Mouse (Mus musculus) myocyte (in vitro differentiated cells): ENCODE data around the gene Adam33. TPM values are rescaled to one million over a fixed set of nuclear protein-coding genes. Genes with fewer than 3 reads are reported as not detected.

Experiments
- H3K27me3 ChIP-seq: one replicate; pipeline ENCODE4 v1.6.1; 2011; ENCODE audit not compliant: control insufficient read depth, insufficient read depth, insufficient read length
- H3K36me3 ChIP-seq: one replicate; pipeline ENCODE4 v1.6.1; 2011; ENCODE audit not compliant: control insufficient read depth, insufficient read depth
- H3K4me2 ChIP-seq: one replicate; pipeline ENCODE4 v1.6.1; 2011; ENCODE audit warnings: low read depth, control low read depth
- H3K4me3 ChIP-seq: one replicate; pipeline ENCODE4 v1.5.1; 2011; ENCODE audit warnings: mild to moderate bottlenecking, control low read depth, moderate library complexity
- H3K79me2 ChIP-seq: one replicate; pipeline ENCODE4 v1.6.1; 2011; ENCODE audit not compliant: control insufficient read depth, insufficient read depth
- H3ac ChIP-seq: one replicate; pipeline ENCODE4 v1.6.1; 2011; ENCODE audit not compliant: control insufficient read depth, insufficient read length
- CEBPB ChIP-seq: IDR thresholded peaks from 2 replicates; pipeline ENCODE4 v1.6.1; 2011; ENCODE audit warnings: mild to moderate bottlenecking, moderate library complexity; ENCODE audit not compliant: poor library complexity, insufficient read depth, severe bottlenecking
- E2F4 ChIP-seq: IDR thresholded peaks from one replicate; pipeline ENCODE4 v1.6.1; 2011; ENCODE audit warnings: mild to moderate bottlenecking, control low read depth, moderate library complexity; ENCODE audit not compliant: insufficient read depth
- MAX ChIP-seq: IDR thresholded peaks from one replicate; pipeline ENCODE4 v1.6.1; 2011; ENCODE audit warnings: low read depth, mild to moderate bottlenecking, control low read depth
- MYOD1 ChIP-seq, 3 experiments: IDR thresholded peaks; one replicate each; pipeline ENCODE4 v1.6.1; 2011; ENCODE audit warnings: control low read depth in 2 of 3, low read depth in 2 of 3, mild to moderate bottlenecking in 2 of 3, moderate library complexity in 1 of 3; ENCODE audit not compliant: insufficient read length in 2 of 3, control insufficient read depth in 1 of 3
- MYOG ChIP-seq, 3 experiments: IDR thresholded peaks; one replicate each; pipeline ENCODE4 v1.6.1; 2011; ENCODE audit warnings: control low read depth in 2 of 3, low read depth in 2 of 3, mild to moderate bottlenecking in 2 of 3; ENCODE audit not compliant: insufficient read length in 2 of 3, control insufficient read depth in 1 of 3, insufficient read depth in 1 of 3
- POLR2A ChIP-seq: IDR thresholded peaks from one replicate; pipeline ENCODE4 v1.6.1; 2011; ENCODE audit warnings: low read depth, mild to moderate bottlenecking, control low read depth, moderate library complexity; ENCODE audit not compliant: insufficient read length
- POLR2AphosphoS2 ChIP-seq: IDR thresholded peaks from one replicate; pipeline ENCODE4 v1.6.1; 2011; ENCODE audit warnings: low read depth, control low read depth; ENCODE audit not compliant: insufficient read length
- REST ChIP-seq: IDR thresholded peaks from one replicate; pipeline ENCODE4 v1.6.1; 2011; ENCODE audit warnings: mild to moderate bottlenecking, control low read depth, moderate library complexity; ENCODE audit not compliant: insufficient read depth, insufficient read length
- SRF ChIP-seq: IDR thresholded peaks from one replicate; pipeline ENCODE4 v1.6.1; 2011; ENCODE audit warnings: low read depth; ENCODE audit not compliant: control insufficient read depth, insufficient read length
- TCF12 ChIP-seq: IDR thresholded peaks from one replicate; pipeline ENCODE4 v1.6.1; 2011; ENCODE audit warnings: mild to moderate bottlenecking, control low read depth; ENCODE audit not compliant: poor library complexity, insufficient read depth, severe bottlenecking
- TCF3 ChIP-seq: IDR thresholded peaks from one replicate; pipeline ENCODE4 v1.6.1; 2011; ENCODE audit warnings: low read depth, control low read depth; ENCODE audit not compliant: insufficient read length
- USF1 ChIP-seq: IDR thresholded peaks from one replicate; pipeline ENCODE4 v1.6.1; 2011; ENCODE audit warnings: low read depth, mild to moderate bottlenecking, control low read depth, moderate library complexity
- polyA plus RNA-seq: library from polyadenylated mRNA; unstranded; fragments of >200 nt; fragmentation: generic; extraction: Trizol; gene quantifications from one replicate; pipeline ENCODE4 v1.2.1, GENCODE M21; 2012; ENCODE audit warnings: missing spikeins

Adam33 gene
- polyA plus RNA-seq, 1 experiment: 0.02 TPM

DNA sequence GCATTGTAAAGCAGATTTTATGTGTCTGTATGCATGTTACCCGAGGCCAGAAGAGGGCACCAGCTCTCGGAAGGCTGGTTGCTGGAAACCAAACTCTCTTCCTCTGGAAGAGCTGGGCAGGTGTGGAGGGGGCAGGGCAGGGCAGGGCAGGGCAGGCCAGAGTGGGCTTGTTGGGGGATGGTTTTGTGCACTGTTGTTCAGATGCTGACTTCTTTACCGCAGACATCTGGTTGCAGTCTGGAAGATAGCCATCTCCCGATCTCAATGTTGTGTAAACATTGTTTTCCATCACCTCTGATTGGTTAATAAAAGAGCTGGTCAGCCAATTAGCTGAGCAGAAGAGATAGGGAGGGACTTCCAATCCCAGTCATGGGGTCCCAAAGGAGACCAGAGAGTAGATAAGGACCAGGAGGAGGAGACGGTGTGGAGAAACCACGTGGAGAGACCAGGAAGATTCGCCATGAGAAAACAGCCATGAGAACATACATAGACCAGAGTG, 19.2 kb downstream of the Adam33 start:
- TF ChIP-seq POLR2AphosphoS2: no peak
- peak in 1 of 3 experiments; percentile 47 for TF ChIP-seq MYOG (IDR thresholded peaks at IDR 0.05; ENCODE audit: control insufficient read depth in 1 of 3, insufficient read depth in 1 of 3, insufficient read length in 2 of 3, low read depth in 2 of 3)
- TF ChIP-seq MYOD1 (IDR thresholded peaks at IDR 0.05; ENCODE audit: control insufficient read depth in 1 of 3, insufficient read length in 2 of 3, low read depth in 2 of 3): peak in 1 of 3 experiments; percentile 67
- no peak for TF ChIP-seq SRF
- no peak for TF ChIP-seq MAX
- H3K36me3 ChIP-seq: no peaks in the 10 kb centered on the region
- H3K4me3 ChIP-seq: no peak overlapping the region
- H3K79me2 ChIP-seq: no peaks in the 10 kb centered on the region
- no peak overlapping the region for H3ac ChIP-seq
- no peak overlapping the region for H3K4me2 ChIP-seq
- H3K27me3 ChIP-seq: peaks cover 16% of the 10 kb centered on the region

DNA sequence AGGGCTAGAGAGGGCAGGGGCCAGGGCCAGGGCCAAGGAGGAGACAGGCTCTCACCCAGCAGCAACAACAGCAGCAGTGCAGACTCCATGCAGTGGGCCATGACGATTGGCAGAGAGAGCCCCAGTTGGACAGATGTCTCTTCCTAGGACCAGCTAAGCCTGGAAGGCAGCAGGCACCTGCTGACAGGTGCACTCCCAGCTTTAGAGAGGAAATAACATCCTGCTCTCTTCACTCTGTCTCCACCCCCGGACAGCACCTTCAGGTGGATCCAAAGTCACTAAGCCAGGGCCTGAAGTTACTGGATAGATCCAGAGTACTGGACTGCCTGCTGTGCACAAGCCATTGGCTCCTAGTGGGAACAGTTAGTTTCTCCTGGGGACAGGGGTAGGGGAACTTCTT, 20.6 kb downstream of the Adam33 start, which contains the start of gene Gfra4:
TSS of gene Gfra4 (minus strand) at position 101 of the 400 bp plus-strand sequence.
- Histone ChIP-seq H3K79me2 (no peaks in the 10 kb centered on the region), H3ac (no peak within 1 kb of the TSS), H3K36me3 (no peaks in the 10 kb centered on the region), H3K4me2 (no peak within 1 kb of the TSS), H3K27me3 (peaks cover 16% of the 10 kb centered on the region), H3K4me3 (no peak within 1 kb of the TSS)
- TF ChIP-seq TCF3 (no peak), E2F4 (no peak), CEBPB (no peak), POLR2AphosphoS2 (no peak), USF1 (no peak), MYOG (IDR thresholded peaks at IDR 0.05; ENCODE audit: control insufficient read depth in 1 of 3, insufficient read depth in 1 of 3, insufficient read length in 2 of 3, low read depth in 2 of 3) (no peak), POLR2A (no peak), REST (no peak), SRF (no peak), MAX (no peak), TCF12 (no peak)

DNA sequence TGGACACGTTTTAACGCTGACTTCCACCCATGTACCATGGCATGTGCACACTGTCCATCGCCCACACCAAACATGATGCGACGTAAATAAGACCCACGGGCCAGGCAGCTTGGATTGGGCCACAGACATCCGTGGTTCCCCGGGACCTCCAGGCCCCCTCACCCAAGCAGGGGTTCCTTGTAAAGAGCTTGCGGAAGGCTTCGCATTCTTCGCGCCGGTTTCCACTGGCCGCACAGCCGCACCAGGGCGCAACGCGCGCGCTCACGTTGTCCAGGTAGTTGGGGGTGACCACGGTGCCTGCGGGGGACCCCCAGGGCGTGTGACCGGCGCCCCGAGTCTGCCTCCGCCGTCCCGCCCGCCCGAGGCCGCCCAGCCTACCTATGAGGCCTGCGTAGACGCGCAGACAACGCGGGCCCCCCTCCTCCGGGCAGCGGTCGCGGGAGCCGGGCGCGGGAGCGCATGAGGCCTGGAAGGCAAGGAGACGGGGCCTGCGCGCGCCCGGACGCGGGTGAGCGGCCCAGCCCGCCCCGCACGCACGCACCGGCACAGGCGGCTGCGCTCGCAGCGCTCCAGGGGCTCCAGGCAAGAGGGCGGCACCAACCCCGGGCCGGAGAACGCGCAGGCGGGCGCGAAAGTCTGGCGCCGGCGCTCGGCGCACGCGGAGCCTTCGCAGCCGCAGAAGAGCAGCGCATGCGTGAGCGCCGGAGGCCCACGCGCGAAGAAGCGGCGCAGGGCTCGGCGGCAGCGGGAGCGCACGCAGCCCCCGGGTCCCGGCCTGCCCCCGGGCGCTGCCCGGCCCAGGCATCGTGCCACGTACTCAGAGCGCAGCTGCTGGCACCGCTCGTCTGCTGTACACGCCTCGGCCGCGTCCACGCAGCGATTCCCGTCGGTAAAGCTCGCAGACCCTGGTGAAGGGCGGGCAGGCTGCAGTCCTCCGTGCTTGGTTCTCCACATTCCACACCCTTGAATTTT, 22.5 kb downstream of the Adam33 start:
- Histone ChIP-seq H3K36me3 (no peaks in the 10 kb centered on the region), H3ac (peak overlapping the region; percentile 9), H3K4me2 (peak overlapping the region; percentile 50), H3K79me2 (no peaks in the 10 kb centered on the region), H3K4me3 (no peak overlapping the region), H3K27me3 (peaks cover 16% of the 10 kb centered on the region)
- TF ChIP-seq SRF (no peak), TCF3 (no peak), REST (no peak), MYOD1 (IDR thresholded peaks at IDR 0.05; ENCODE audit: control insufficient read depth in 1 of 3, insufficient read length in 2 of 3, low read depth in 2 of 3) (peak in 2 of 3 experiments; percentile 52 to 57), TCF12 (no peak), MYOG (IDR thresholded peaks at IDR 0.05; ENCODE audit: control insufficient read depth in 1 of 3, insufficient read depth in 1 of 3, insufficient read length in 2 of 3, low read depth in 2 of 3) (peak in 2 of 3 experiments; percentile 42 to 67), E2F4 (no peak), MAX (no peak), POLR2AphosphoS2 (no peak), CEBPB (no peak), POLR2A (no peak), USF1 (no peak)

DNA sequence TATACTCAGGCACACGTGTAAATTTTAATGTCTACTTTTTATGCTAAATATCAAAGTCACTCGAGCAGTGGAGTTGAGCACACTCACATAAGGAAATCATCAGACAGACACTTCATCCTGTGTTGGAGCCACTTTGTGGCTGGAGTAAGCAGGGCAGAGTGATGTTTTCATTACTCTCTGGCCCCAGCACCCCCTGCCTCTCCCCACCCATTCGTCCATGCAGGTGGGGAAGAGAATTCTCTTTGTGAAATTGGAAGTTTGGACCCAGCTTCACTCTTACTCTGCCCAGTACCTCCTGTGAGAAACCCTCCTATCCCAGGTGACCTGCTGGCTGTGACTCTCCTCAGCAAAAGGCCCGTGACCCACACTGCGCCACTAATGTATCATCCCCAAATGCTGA, 24.9 kb downstream of the Adam33 start:
- Histone ChIP-seq H3K36me3 (no peaks in the 10 kb centered on the region), H3K79me2 (no peaks in the 10 kb centered on the region), H3ac (no peak overlapping the region), H3K4me2 (no peak overlapping the region), H3K27me3 (peaks cover 16% of the 10 kb centered on the region), H3K4me3 (no peak overlapping the region)
- TF ChIP-seq MAX (no peak), MYOD1 (IDR thresholded peaks at IDR 0.05; ENCODE audit: control insufficient read depth in 1 of 3, insufficient read length in 2 of 3, low read depth in 2 of 3) (no peak), POLR2A (no peak), MYOG (IDR thresholded peaks at IDR 0.05; ENCODE audit: control insufficient read depth in 1 of 3, insufficient read depth in 1 of 3, insufficient read length in 2 of 3, low read depth in 2 of 3) (no peak), POLR2AphosphoS2 (no peak), USF1 (no peak), E2F4 (no peak), CEBPB (no peak), REST (no peak), SRF (no peak), TCF12 (no peak)

DNA sequence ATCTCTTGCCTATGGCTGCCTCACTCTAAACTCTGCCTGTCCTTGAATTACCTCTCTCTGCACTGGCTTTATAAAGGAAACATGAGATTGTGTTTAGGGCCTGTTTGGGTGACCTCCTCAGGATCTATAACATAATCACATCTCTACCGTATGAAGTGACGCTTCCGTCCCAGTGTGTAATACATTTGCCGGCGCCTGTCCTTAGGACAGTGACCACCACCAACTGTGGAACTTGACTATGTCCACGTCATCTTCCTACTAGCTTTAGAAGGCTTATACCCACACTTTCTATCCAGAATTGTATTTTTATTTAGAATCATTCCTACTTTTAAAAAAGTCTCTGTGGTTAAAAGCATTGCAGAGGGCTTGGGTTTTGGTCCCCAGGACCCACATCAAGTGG, 25.4 kb downstream of the Adam33 start:
- Histone ChIP-seq H3ac (no peak overlapping the region), H3K27me3 (peaks cover 16% of the 10 kb centered on the region), H3K36me3 (no peaks in the 10 kb centered on the region), H3K4me2 (peak overlapping the region; percentile 53), H3K4me3 (no peak overlapping the region), H3K79me2 (no peaks in the 10 kb centered on the region)
- TF ChIP-seq REST (no peak), TCF3 (no peak), TCF12 (no peak), POLR2A (no peak), MAX (no peak), MYOD1 (IDR thresholded peaks at IDR 0.05; ENCODE audit: control insufficient read depth in 1 of 3, insufficient read length in 2 of 3, low read depth in 2 of 3) (no peak), SRF (no peak), E2F4 (no peak), CEBPB (no peak), POLR2AphosphoS2 (no peak), USF1 (no peak), MYOG (IDR thresholded peaks at IDR 0.05; ENCODE audit: control insufficient read depth in 1 of 3, insufficient read depth in 1 of 3, insufficient read length in 2 of 3, low read depth in 2 of 3) (no peak)
